Mouse (Mus musculus) hindbrain, embryonic 14.5 days (tissue): ENCODE data around the gene Gxylt1. TPM values are rescaled to one million over a fixed set of nuclear protein-coding genes. Genes with fewer than 3 reads are reported as not detected.

Source experiments
- ATAC-seq: fragments of 200-750 bp; cut with Nextera tagmentation; 2 replicates; pipeline ENCODE4 v1.8.0; 2017; ENCODE audit warnings: moderate number of reproducible peaks, mild to moderate bottlenecking, moderate TSS enrichment, moderate library complexity; ENCODE audit not compliant: low FRiP score
- DNase-seq: peaks from one replicate; pipeline ENCODE4 v3.0.0-alpha.2; 2015; ENCODE audit warnings: low spot score
- H3K27ac ChIP-seq: fragments of 300-500 bp; sonication (generic); 2 replicates; pipeline ENCODE4 v1.5.1; 2014; ENCODE audit warnings: mild to moderate bottlenecking, moderate library complexity
- H3K27me3 ChIP-seq: fragments of 300-500 bp; sonication (generic); 2 replicates; pipeline ENCODE4 v1.6.1; 2014; ENCODE audit warnings: mild to moderate bottlenecking, low read length, mixed read lengths; ENCODE audit not compliant: control insufficient read depth, insufficient read depth
- H3K36me3 ChIP-seq: fragments of 300-500 bp; sonication (generic); replicated peaks from 2 replicates; pipeline ENCODE4 v1.6.1; 2014; ENCODE audit not compliant: control insufficient read depth, insufficient read depth
- H3K4me1 ChIP-seq: fragments of 300-500 bp; sonication (generic); replicated peaks from 2 replicates; pipeline ENCODE4 v1.6.1; 2014; ENCODE audit warnings: antibody characterized with exemption, low read length, mixed read lengths; ENCODE audit not compliant: control insufficient read depth, insufficient read depth
- H3K4me2 ChIP-seq: fragments of 300-500 bp; sonication (generic); replicated peaks from 2 replicates; pipeline ENCODE4 v1.6.1; 2014; ENCODE audit warnings: mild to moderate bottlenecking, moderate library complexity
- H3K4me3 ChIP-seq: fragments of 300-500 bp; sonication (generic); replicated peaks from 2 replicates; pipeline ENCODE4 v1.5.1; 2014; ENCODE audit warnings: mild to moderate bottlenecking, low read length
- H3K9ac ChIP-seq: fragments of 300-500 bp; sonication (generic); 2 replicates; pipeline ENCODE4 v1.6.1; 2014
- H3K9me3 ChIP-seq: fragments of 300-500 bp; sonication (generic); 2 replicates; pipeline ENCODE4 v1.6.1; 2016; ENCODE audit warnings: low read length; ENCODE audit not compliant: control insufficient read depth
- WGBS: fragments of 180-500 bp; shearing (Covaris S2); extraction: QIAGEN DNeasy Blood & Tissue Kit; methylation state at CpG from one replicate; pipeline ENCODE4 v1.1.7; 2014; 5-methylcytosine and 5-hydroxymethylcytosine counted together
- polyA plus RNA-seq: library from polyadenylated mRNA; unstranded; fragments of >200 nt; fragmentation: Nextera tagmentation; extraction: Ambion mirVana; gene quantifications from 2 replicates; pipeline ENCODE4 v1.2.1, GENCODE M21; 2014

The Gxylt1 gene
- polyA plus RNA-seq, 1 experiment from 2014 or later = 7.3 TPM

DNA sequence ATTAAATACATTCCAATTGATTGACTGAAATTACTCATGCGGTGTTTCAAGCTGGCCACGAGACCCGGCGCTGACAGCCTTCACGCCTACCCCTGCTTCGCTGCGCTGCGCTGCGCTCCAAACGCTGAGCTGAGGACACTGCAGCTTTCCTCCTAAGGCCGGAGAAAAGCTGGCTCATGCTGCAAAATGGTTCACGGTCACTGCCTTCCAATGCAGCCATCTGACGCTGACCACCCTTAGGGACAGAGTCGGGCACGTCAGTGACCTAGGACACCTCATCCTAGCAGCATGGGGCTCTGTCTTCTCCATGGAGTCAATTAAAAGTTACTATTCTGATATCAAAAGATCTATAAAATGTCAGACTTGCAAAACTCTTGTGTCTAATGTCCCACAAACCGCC lies 8.6 kb downstream of the Gxylt1 start:
- no peak overlapping the region for H3K9ac ChIP-seq
- no peak overlapping the region for H3K4me2 ChIP-seq
- 63% methylated on average over 16 of the region's 16 CpGs for WGBS
- no peaks in the 10 kb centered on the region for H3K27me3 ChIP-seq
- H3K4me1 ChIP-seq = no peaks in the 10 kb centered on the region
- H3K36me3 ChIP-seq = peaks cover 1% of the 10 kb centered on the region
- no peak for DNase-seq
- H3K4me3 ChIP-seq = no peak overlapping the region
- no peak overlapping the region for H3K27ac ChIP-seq
- ATAC-seq = no peak
- no peaks in the 10 kb centered on the region for H3K9me3 ChIP-seq

DNA sequence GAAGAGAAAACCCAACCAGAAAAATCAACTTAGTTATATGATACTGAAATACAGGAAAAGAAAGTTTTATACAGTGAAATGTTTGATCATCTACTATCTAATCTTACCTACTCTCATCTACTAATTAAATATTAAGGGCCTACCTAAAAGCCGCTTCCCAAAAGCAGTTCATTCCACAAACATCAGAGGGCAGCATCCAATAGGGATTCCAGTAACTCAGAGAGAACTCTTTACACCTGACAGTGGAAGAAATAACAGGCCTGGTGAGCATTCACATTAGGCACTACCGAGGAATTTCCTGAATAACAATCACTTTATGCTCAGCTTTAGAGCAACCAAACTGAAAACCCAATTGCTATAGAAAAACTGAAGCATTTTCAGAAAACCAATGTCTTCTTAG lies 9.3 kb downstream of the Gxylt1 start:
- peaks cover 6% of the 10 kb centered on the region for H3K36me3 ChIP-seq
- no peaks in the 10 kb centered on the region for H3K4me1 ChIP-seq
- ATAC-seq = no peak
- H3K9ac ChIP-seq = no peak overlapping the region
- peak; percentile 75 for DNase-seq
- no peak overlapping the region for H3K27ac ChIP-seq
- H3K9me3 ChIP-seq = no peaks in the 10 kb centered on the region
- no peak overlapping the region for H3K4me2 ChIP-seq
- no peak overlapping the region for H3K4me3 ChIP-seq
- WGBS = 46% methylated on average over 2 of the region's 2 CpGs
- no peaks in the 10 kb centered on the region for H3K27me3 ChIP-seq

DNA sequence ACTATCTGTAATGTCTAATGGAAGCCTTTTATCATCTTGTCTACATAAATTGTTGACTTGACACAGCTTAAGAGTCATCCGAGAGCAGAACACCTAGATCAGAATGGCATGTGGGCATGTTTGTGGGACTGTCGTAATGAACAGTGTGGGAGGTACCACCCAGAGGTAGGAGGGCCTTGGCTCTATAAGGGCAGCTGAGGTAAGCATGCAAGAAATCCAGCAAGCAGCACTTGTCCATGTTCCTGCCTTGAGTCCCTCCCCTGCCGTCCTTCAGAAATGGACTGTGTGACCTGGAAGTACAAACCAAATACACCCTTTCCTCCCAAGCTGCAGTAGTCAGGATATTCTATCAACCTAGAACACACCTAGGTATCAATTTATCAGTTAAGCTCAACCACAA lies 9.7 kb downstream of the Gxylt1 start:
- 86% methylated on average over 3 of the region's 3 CpGs for WGBS
- ATAC-seq = no peak
- DNase-seq = no peak
- Histone ChIP-seq H3K4me2 (no peak overlapping the region), H3K27ac (no peak overlapping the region), H3K27me3 (no peaks in the 10 kb centered on the region), H3K36me3 (peaks cover 6% of the 10 kb centered on the region), H3K4me3 (no peak overlapping the region), H3K4me1 (no peaks in the 10 kb centered on the region), H3K9ac (no peak overlapping the region), H3K9me3 (no peaks in the 10 kb centered on the region)

DNA sequence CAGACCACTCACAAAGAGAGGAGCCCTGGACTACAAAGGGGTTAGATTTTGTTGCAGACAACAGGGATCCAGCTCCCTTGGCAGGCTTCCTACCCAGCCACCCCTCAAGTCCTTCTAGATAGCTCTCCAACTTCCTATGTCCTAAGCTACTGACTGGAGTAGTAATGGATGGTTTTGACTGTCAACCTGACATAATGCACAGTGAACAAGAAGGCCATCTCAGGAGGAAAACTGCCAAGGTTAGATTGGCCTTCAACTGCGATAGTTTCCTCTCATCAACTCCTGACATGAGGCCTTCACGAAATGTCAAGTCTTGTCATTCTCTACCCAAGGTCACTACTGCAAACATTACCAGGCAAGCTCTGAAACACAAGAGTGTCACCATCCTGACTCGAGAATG lies 10.8 kb downstream of the Gxylt1 start:
- Histone ChIP-seq H3K27me3 (no peaks in the 10 kb centered on the region), H3K36me3 (peaks cover 6% of the 10 kb centered on the region; the same call in 1 of the 2 replicates), H3K4me1 (no peaks in the 10 kb centered on the region), H3K9ac (no peak overlapping the region), H3K27ac (no peak overlapping the region), H3K9me3 (no peaks in the 10 kb centered on the region), H3K4me2 (no peak overlapping the region), H3K4me3 (no peak overlapping the region)
- no peak for ATAC-seq
- WGBS = 94% methylated on average over 3 of the region's 3 CpGs
- DNase-seq = no peak

DNA sequence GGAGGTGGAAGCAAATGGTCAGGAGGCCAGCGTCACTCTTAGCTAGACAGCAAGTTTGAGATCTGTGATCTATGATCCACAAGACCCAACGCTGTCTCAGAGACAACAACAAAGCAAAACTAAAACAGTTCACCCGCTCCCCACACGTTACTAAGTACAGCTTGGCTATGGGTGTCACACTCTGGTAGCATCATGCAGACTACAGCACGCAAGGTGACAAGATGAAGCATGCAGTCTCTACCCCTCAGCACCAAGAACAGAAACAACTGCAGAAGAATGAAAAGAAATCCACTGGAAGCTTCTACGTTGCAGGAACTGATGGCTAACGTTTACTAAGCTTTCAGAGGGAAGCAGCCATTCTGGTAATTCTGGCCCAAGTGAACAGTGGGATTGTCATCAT lies 11.4 kb downstream of the Gxylt1 start:
- 86% methylated on average over 7 of the region's 7 CpGs for WGBS
- no peak overlapping the region for H3K27ac ChIP-seq
- H3K9me3 ChIP-seq = no peaks in the 10 kb centered on the region
- no peak overlapping the region for H3K9ac ChIP-seq
- H3K4me2 ChIP-seq = no peak overlapping the region
- no peak overlapping the region for H3K4me3 ChIP-seq
- no peaks in the 10 kb centered on the region for H3K4me1 ChIP-seq
- H3K36me3 ChIP-seq = peaks cover 11% of the 10 kb centered on the region
- ATAC-seq (no peak), DNase-seq (no peak)
- no peaks in the 10 kb centered on the region for H3K27me3 ChIP-seq

DNA sequence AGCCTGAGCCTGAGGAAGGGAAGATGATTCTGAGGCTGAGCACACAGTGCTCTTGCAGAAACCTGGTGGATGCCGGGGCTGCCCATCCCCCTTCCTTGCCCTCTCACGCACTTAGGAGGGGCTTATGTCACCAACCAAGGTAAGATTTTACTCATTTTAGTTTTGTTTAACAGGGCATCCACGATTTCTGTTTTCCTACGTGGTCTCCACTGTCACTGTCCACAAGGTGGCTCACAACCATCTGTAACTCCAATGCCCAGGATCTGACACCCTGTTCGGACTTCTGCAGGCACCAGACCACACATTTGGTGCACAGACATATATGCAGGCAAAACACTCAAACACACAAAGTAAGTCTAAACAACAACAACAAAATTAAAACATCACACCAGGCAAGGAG lies 12.2 kb downstream of the Gxylt1 start:
- peaks cover 19% of the 10 kb centered on the region for H3K36me3 ChIP-seq
- no peak overlapping the region for H3K4me3 ChIP-seq
- 71% methylated on average over 5 of the region's 5 CpGs for WGBS
- no peak overlapping the region for H3K4me2 ChIP-seq
- no peaks in the 10 kb centered on the region for H3K27me3 ChIP-seq
- H3K4me1 ChIP-seq = no peaks in the 10 kb centered on the region
- H3K9ac ChIP-seq = no peak overlapping the region
- ATAC-seq = no peak
- DNase-seq = no peak
- H3K9me3 ChIP-seq = no peaks in the 10 kb centered on the region
- no peak overlapping the region for H3K27ac ChIP-seq

DNA sequence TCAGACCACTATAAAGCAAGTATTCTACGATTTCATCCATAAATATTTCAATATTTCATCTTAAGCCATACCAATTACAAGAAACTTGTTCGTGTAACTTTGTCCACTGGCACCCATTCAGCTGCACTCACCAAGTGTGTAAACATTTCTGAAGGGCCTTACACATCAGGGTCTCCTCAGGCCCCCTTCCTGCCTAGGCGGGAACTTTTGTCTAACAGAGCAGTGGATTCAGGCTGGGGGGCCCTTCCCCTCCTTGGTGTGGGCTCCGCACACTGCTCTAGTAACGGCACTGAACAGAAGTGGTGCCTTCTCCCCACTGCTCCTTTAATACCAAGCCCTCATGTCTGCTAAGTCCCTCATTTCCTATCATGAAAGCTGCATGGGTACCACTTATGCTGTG lies 12.7 kb downstream of the Gxylt1 start:
- no peak for ATAC-seq
- Histone ChIP-seq H3K27me3 (no peaks in the 10 kb centered on the region), H3K9me3 (no peaks in the 10 kb centered on the region), H3K4me1 (no peaks in the 10 kb centered on the region), H3K36me3 (peaks cover 23% of the 10 kb centered on the region), H3K27ac (no peak overlapping the region), H3K4me2 (no peak overlapping the region), H3K9ac (no peak overlapping the region), H3K4me3 (no peak overlapping the region)
- no peak for DNase-seq
- 93% methylated on average over 5 of the region's 5 CpGs for WGBS

DNA sequence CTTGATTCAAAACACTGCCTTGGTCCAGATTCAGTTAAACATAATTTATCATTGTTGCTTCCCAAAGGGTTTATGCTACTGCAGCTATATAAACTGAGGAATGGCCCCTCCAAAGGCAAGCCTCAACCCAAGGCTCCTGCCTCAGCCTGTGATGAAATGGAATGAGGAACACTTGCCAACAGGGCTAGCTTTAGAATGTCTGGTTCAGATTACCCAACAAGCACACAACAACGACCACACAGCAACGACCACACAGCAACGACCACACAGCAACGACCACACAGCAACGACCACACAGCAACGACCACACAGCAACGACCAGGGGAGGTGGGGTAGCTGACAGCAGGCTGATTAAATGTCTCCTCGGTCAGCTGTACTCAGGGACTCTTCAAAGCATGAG lies 15.0 kb downstream of the Gxylt1 start:
- no peak overlapping the region for H3K4me2 ChIP-seq
- no peaks in the 10 kb centered on the region for H3K4me1 ChIP-seq
- peaks cover 34% of the 10 kb centered on the region for H3K36me3 ChIP-seq
- no peaks in the 10 kb centered on the region for H3K9me3 ChIP-seq
- H3K4me3 ChIP-seq = no peak overlapping the region
- no peak for DNase-seq
- H3K27ac ChIP-seq = no peak overlapping the region
- H3K27me3 ChIP-seq = no peaks in the 10 kb centered on the region
- no peak overlapping the region for H3K9ac ChIP-seq
- no peak for ATAC-seq
- 69% methylated on average over 8 of the region's 8 CpGs for WGBS

DNA sequence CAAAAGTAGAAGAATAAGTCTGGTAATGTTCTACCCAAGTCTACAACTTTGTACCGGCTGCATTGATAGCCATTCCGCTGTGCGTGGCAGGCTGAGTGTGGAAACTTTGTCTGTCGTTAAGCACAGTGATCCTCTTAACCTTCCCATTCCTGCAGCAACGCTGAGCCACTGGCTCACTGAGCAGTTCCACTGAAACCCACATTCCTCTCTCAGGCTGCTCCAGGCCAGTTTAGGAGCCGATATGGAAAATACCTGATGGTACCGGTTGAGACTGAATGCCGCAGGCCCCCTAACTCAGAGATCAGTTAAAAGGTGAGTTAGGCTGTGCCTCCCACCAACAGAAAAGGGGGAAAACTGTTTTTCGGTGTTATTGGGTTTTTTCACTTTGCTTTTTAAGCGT lies 19.7 kb downstream of the Gxylt1 start:
- ATAC-seq (no peak), DNase-seq (no peak)
- Histone ChIP-seq H3K9ac (no peak overlapping the region), H3K4me2 (no peak overlapping the region), H3K36me3 (peaks cover 46% of the 10 kb centered on the region), H3K4me3 (no peak overlapping the region), H3K27me3 (no peaks in the 10 kb centered on the region), H3K9me3 (no peaks in the 10 kb centered on the region), H3K4me1 (no peaks in the 10 kb centered on the region), H3K27ac (no peak overlapping the region)
- 88% methylated on average over 10 of the region's 10 CpGs for WGBS

DNA sequence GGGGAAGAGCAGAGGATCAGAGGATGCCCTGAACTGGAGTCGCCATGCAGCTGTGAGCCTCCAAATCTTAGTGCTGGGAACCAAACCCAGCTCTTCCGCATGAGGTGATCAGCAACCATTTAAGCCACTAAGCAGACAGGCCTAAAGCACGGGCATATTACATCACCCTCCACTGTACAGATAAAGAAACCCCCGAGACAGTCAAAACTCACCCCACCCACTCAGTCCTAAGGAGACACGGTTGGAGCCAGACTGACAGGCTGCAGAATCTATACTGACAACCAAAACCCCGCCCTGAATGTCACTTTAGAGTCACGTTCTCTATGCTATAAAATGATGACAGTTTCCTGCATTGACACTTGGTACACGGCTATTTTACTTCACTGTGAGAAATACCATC lies 21.8 kb downstream of the Gxylt1 start:
- WGBS = 89% methylated on average over 8 of the region's 8 CpGs

More for the DNA sequence above, 21.8 kb downstream of the Gxylt1 start:
- ATAC-seq (no peak), DNase-seq (no peak)
- Histone ChIP-seq H3K4me3 (no peak overlapping the region), H3K36me3 (peaks cover 37% of the 10 kb centered on the region), H3K9ac (no peak overlapping the region), H3K4me1 (no peaks in the 10 kb centered on the region), H3K4me2 (no peak overlapping the region), H3K9me3 (no peaks in the 10 kb centered on the region), H3K27ac (no peak overlapping the region), H3K27me3 (no peaks in the 10 kb centered on the region)
